Mouse (Mus musculus) brain, adult 2 months (tissue): ENCODE measurements around the gene B230307C23Rik.
"Not testable (repeated sequence)": the region's sequence is repeated elsewhere in the genome, so short reads cannot be mapped to it uniquely, and the experiment has no call there.

Source experiments
- DNase-seq: peaks from one replicate; pipeline ENCODE4 v3.0.0; 2011; ENCODE audit warnings: low read depth, low spot score

Gene B230307C23Rik

GRCm38 (mm10) chr16:97996616-97997382 is at the start of gene B230307C23Rik:
Gene B230307C23Rik, plus strand, starts transcription at chr16:97997315.
- peak; percentile 95 for DNase-seq

- DNase-seq = no peak
Measured at GRCm38 (mm10) chr16:97948836-97949235, 48.3 kb upstream of the B230307C23Rik start.

- no peak for DNase-seq
Measured at GRCm38 (mm10) chr16:97950061-97950460, 47.1 kb upstream of the B230307C23Rik start.

GRCm38 (mm10) chr16:97952371-97952770 is 44.7 kb upstream of the B230307C23Rik start:
- no peak for DNase-seq

- no peak for DNase-seq
Measured at GRCm38 (mm10) chr16:97952801-97953200, 44.3 kb upstream of the B230307C23Rik start.

GRCm38 (mm10) chr16:97953300-97953699 is 43.8 kb upstream of the B230307C23Rik start:
- DNase-seq = no peak

GRCm38 (mm10) chr16:97956011-97956410 is 41.1 kb upstream of the B230307C23Rik start:
- DNase-seq = no peak

GRCm38 (mm10) chr16:97957626-97958025 is 39.5 kb upstream of the B230307C23Rik start:
- DNase-seq = no peak

- DNase-seq = no peak
Measured at GRCm38 (mm10) chr16:97958401-97958973, 38.6 kb upstream of the B230307C23Rik start.

GRCm38 (mm10) chr16:97960348-97960747 is 36.8 kb upstream of the B230307C23Rik start:
- no peak for DNase-seq

GRCm38 (mm10) chr16:97961381-97962150 is 35.5 kb upstream of the B230307C23Rik start:
- DNase-seq = peak; percentile 33

GRCm38 (mm10) chr16:97962151-97962948 is 34.8 kb upstream of the B230307C23Rik start, which contains the start of the genes C2cd2 and Zbtb21:
Gene C2cd2, minus strand, starts transcription at chr16:97962598.
Gene Zbtb21, minus strand, starts transcription at chr16:97962622.
- peak; percentile 99 for DNase-seq

GRCm38 (mm10) chr16:97963956-97964540 is 33.1 kb upstream of the B230307C23Rik start:
- DNase-seq = no peak

- no peak for DNase-seq
Measured at GRCm38 (mm10) chr16:97977277-97977676, 19.8 kb upstream of the B230307C23Rik start.

- no peak for DNase-seq
Measured at GRCm38 (mm10) chr16:97977722-97978121, 19.4 kb upstream of the B230307C23Rik start.

- no peak for DNase-seq
Measured at GRCm38 (mm10) chr16:97981362-97981761, 15.8 kb upstream of the B230307C23Rik start.

GRCm38 (mm10) chr16:97984589-97984988 is 12.5 kb upstream of the B230307C23Rik start:
- no peak for DNase-seq

- no peak for DNase-seq
Measured at GRCm38 (mm10) chr16:97991517-97991916, 5.6 kb upstream of the B230307C23Rik start.

GRCm38 (mm10) chr16:97992477-97992876 is 4.6 kb upstream of the B230307C23Rik start:
- DNase-seq = not testable (repeated sequence)

- peak; percentile 12 for DNase-seq
Measured at GRCm38 (mm10) chr16:97995849-97996615, 1.1 kb upstream of the B230307C23Rik start.
